Mouse (Mus musculus) embryonic facial prominence, embryonic 14.5 days (tissue): ENCODE measurements at regions not wholly inside any gene's neighbourhood (a gene's known extent, or its start where the extent isn't known, plus 50 kb on each side); places are given as distances from the start of the nearest gene placed in this dataset.
"Not testable (repeated sequence)": the region's sequence is repeated elsewhere in the genome, so short reads cannot be mapped to it uniquely, and the experiment has no call there.

ENCODE experiments used
- ATAC-seq: fragments of 200-750 bp; cut with Nextera tagmentation; 2 replicates; pipeline ENCODE4 v1.8.0; 2017; ENCODE audit warnings: low read depth, moderate number of reproducible peaks, moderate TSS enrichment
- DNase-seq: peaks from one replicate; pipeline ENCODE4 v3.0.0-alpha.2; 2015; ENCODE audit warnings: low spot score
- H3K27ac ChIP-seq: fragments of 300-500 bp; sonication (generic); replicated peaks from 2 replicates; pipeline ENCODE4 v1.5.1; 2014; ENCODE audit warnings: low read depth, mild to moderate bottlenecking, low read length, moderate library complexity
- H3K27me3 ChIP-seq: fragments of 300-500 bp; sonication (generic); replicated peaks from 2 replicates; pipeline ENCODE4 v1.6.1; 2014; ENCODE audit warnings: low read length; ENCODE audit not compliant: control insufficient read depth, insufficient read depth
- H3K36me3 ChIP-seq: fragments of 300-500 bp; sonication (generic); 2 replicates; pipeline ENCODE4 v1.6.1; 2014; ENCODE audit warnings: low read length, mixed read lengths; ENCODE audit not compliant: control insufficient read depth, insufficient read depth
- H3K4me1 ChIP-seq: fragments of 300-500 bp; sonication (generic); 2 replicates; pipeline ENCODE4 v1.6.1; 2014; ENCODE audit warnings: antibody characterized with exemption, low read length; ENCODE audit not compliant: control insufficient read depth, insufficient read depth
- H3K4me2 ChIP-seq: fragments of 300-500 bp; sonication (generic); 2 replicates; pipeline ENCODE4 v1.6.1; 2014; ENCODE audit warnings: low read depth, mild to moderate bottlenecking, low read length, moderate library complexity, mixed read lengths
- H3K4me3 ChIP-seq: fragments of 300-500 bp; sonication (generic); 2 replicates; pipeline ENCODE4 v1.5.1; 2014; ENCODE audit warnings: low read depth, mild to moderate bottlenecking, low read length
- H3K9ac ChIP-seq: fragments of 300-500 bp; sonication (generic); 2 replicates; pipeline ENCODE4 v1.6.1; 2014; ENCODE audit warnings: low read depth, mild to moderate bottlenecking, low read length, moderate library complexity, mixed read lengths
- H3K9me3 ChIP-seq: fragments of 300-500 bp; sonication (generic); 2 replicates; pipeline ENCODE4 v1.6.1; 2016; ENCODE audit warnings: low read length; ENCODE audit not compliant: control insufficient read depth
- WGBS: fragments of 180-500 bp; shearing (Covaris S2); extraction: QIAGEN DNeasy Blood & Tissue Kit; methylation state at CpG from one replicate; pipeline ENCODE4 v1.1.7; 2014; 5-methylcytosine and 5-hydroxymethylcytosine counted together

GRCm38 (mm10) chr13:57046130-57046529, 150.3 kb upstream of the Trpc7 start:
- H3K4me3 ChIP-seq, H3K9me3 ChIP-seq, H3K4me1 ChIP-seq, H3K36me3 ChIP-seq, H3K27me3 ChIP-seq, H3K27ac ChIP-seq, H3K4me2 ChIP-seq, H3K9ac ChIP-seq: not testable (repeated sequence)
- WGBS = 22% methylated on average over 4 of the region's 9 CpGs
- peak; percentile 31; the same call in 1 of the 2 replicates for ATAC-seq
- peak; percentile 59 for DNase-seq

- H3K4me1 ChIP-seq = no peaks in the 10 kb centered on the region
- no peak overlapping the region for H3K9ac ChIP-seq
- no peak for ATAC-seq
- no peak overlapping the region for H3K4me2 ChIP-seq
- no peak overlapping the region for H3K4me3 ChIP-seq
- WGBS = 82% methylated on average over 8 of the region's 8 CpGs
- peak; percentile 5 for DNase-seq
- 0 out of 2 replicates have a peak, but pooled peaks cover 9% of the 10 kb centered on the region for H3K9me3 ChIP-seq
- no peaks in the 10 kb centered on the region for H3K27me3 ChIP-seq
- H3K36me3 ChIP-seq = no peaks in the 10 kb centered on the region
- no peak overlapping the region for H3K27ac ChIP-seq
These were observed 148.7 kb upstream of the Trpc7 start for GRCm38 (mm10) chr13:57044455-57044854.

GRCm38 (mm10) chr13:57043316-57043974, 147.7 kb upstream of the Trpc7 start:
- Histone ChIP-seq H3K27me3 (no peaks in the 10 kb centered on the region), H3K36me3 (no peaks in the 10 kb centered on the region), H3K4me1 (no peaks in the 10 kb centered on the region), H3K9ac (no peak overlapping the region), H3K4me3 (no peak overlapping the region), H3K9me3 (0 out of 2 replicates have a peak, but pooled peaks cover 9% of the 10 kb centered on the region), H3K4me2 (no peak overlapping the region), H3K27ac (no peak overlapping the region)
- ATAC-seq (peak; percentile 60), DNase-seq (peak; percentile 83)
- WGBS = 64% methylated on average over 15 of the region's 15 CpGs

DNA sequence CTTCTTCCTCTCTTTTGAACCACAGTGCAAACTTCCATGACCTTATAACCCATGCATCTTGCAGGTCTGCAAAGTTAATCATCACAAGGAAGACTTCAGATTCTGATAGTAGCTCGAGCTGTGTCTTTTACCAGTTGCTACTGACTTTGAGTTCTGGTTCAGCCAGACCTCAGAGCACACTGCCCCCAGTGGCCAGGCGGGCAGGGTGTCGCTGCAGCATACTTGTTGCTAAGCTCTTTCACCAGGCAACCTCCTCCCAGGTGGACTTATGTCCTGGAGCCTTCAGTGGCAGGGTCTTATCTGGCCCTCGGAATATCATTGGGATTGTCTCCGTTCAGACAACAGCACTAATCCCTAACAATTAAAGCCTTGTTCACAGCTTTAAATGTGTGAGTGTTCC, 146.7 kb upstream of the Trpc7 start:
- DNase-seq (no peak), ATAC-seq (no peak)
- Histone ChIP-seq H3K4me1 (no peaks in the 10 kb centered on the region), H3K27me3 (no peaks in the 10 kb centered on the region), H3K36me3 (no peaks in the 10 kb centered on the region), H3K9me3 (0 out of 2 replicates have a peak, but pooled peaks cover 9% of the 10 kb centered on the region), H3K4me2 (no peak overlapping the region), H3K4me3 (no peak overlapping the region), H3K9ac (no peak overlapping the region), H3K27ac (no peak overlapping the region)
- WGBS = 71% methylated on average over 5 of the region's 5 CpGs

GRCm38 (mm10) chr13:57032871-57033270, 137.1 kb upstream of the Trpc7 start:
- no peaks in the 10 kb centered on the region for H3K27me3 ChIP-seq

DNA sequence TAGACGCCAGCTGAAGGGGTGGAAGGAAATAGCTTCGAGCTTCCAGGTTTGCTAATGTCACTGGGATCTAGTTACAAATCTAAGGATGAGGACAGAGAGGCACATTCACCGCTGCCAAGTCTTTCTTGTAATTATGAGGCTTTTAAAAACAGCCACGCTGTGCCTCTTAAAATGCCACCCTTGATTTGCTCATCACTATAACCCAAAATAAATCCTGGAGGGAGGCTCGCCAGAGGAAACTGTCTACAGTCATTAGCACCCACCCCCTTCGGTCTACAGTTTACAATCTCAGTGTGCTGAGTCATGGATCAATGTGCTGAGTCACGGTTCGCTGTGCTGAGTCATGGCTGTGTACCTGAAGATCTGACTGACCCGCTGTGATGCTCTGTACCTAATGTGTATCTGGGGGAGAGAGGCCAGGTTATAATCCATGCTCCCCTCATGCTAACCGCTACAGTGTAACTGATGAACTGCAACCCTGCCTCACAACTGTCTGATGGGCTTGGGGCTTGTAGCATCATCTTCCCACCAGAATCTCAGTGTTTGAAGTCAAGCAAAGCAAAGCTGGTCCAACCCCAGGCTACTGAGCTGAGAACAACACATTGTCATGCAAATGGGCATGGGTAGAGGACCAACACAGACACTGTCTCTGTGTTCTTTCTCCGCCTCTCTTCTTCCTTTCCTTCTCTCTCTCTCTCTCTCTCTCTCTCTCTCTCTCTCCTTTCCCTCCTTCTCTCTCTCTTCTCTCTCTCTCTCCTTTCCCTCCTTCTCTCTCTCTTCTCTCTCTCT, 122.0 kb upstream of the Trpc7 start:
- Histone ChIP-seq H3K4me1 (peaks cover 19% of the 10 kb centered on the region), H3K4me2 (no peak overlapping the region), H3K9ac (no peak overlapping the region), H3K4me3 (no peak overlapping the region), H3K36me3 (no peaks in the 10 kb centered on the region), H3K27me3 (no peaks in the 10 kb centered on the region), H3K27ac (no peak overlapping the region), H3K9me3 (no peaks in the 10 kb centered on the region)
- WGBS = 52% methylated on average over 11 of the region's 11 CpGs
- ATAC-seq (peak; percentile 60; the same call in 1 of the 2 replicates), DNase-seq (peak; percentile 77)

More at GRCm38 (mm10) chr13:57032871-57033270, 137.1 kb upstream of the Trpc7 start:
- no peak overlapping the region for H3K9ac ChIP-seq
- H3K4me1 ChIP-seq = no peaks in the 10 kb centered on the region
- H3K4me3 ChIP-seq = no peak overlapping the region
- no peak for DNase-seq
- WGBS = 47% methylated on average over 4 of the region's 4 CpGs
- H3K27ac ChIP-seq = no peak overlapping the region
- ATAC-seq = no peak
- no peak overlapping the region for H3K4me2 ChIP-seq
- no peaks in the 10 kb centered on the region for H3K9me3 ChIP-seq
- no peaks in the 10 kb centered on the region for H3K36me3 ChIP-seq

GRCm38 (mm10) chr13:57016465-57017272, 120.9 kb upstream of the Trpc7 start:
- DNase-seq = peak; percentile 65
- WGBS = 38% methylated on average over 13 of the region's 13 CpGs
- Histone ChIP-seq H3K27ac (peak overlapping the region; percentile 6; the same call in 1 of the 2 replicates), H3K4me3 (no peak overlapping the region), H3K9ac (no peak overlapping the region), H3K4me2 (no peak overlapping the region), H3K27me3 (no peaks in the 10 kb centered on the region), H3K4me1 (peaks cover 19% of the 10 kb centered on the region), H3K36me3 (no peaks in the 10 kb centered on the region), H3K9me3 (no peaks in the 10 kb centered on the region)
- peak; percentile 44; the same call in 1 of the 2 replicates for ATAC-seq

GRCm38 (mm10) chr13:57007236-57007635, 111.4 kb upstream of the Trpc7 start:
- not testable (repeated sequence) for H3K9ac ChIP-seq, H3K4me1 ChIP-seq, ATAC-seq, H3K4me2 ChIP-seq, H3K4me3 ChIP-seq, H3K9me3 ChIP-seq, H3K27ac ChIP-seq, H3K27me3 ChIP-seq, DNase-seq, H3K36me3 ChIP-seq
- 89% methylated on average over 8 of the region's 8 CpGs for WGBS
